Mouse (Mus musculus) forebrain, embryonic 14.5 days (tissue): ENCODE measurements at regions not wholly inside any gene's neighbourhood (a gene's known extent, or its start where the extent isn't known, plus 50 kb on each side); places are given as distances from the start of the nearest gene placed in this dataset.

ENCODE experiments used
- ATAC-seq: fragments of 200-750 bp; cut with Nextera tagmentation; 2 replicates; pipeline ENCODE4 v1.8.0; 2017; ENCODE audit warnings: mild to moderate bottlenecking, moderate library complexity
- DNase-seq: peaks from one replicate; pipeline ENCODE4 v3.0.0-alpha.2; 2015; ENCODE audit warnings: low spot score
- H3K27ac ChIP-seq: fragments of 300-500 bp; sonication (generic); 2 replicates; pipeline ENCODE4 v1.5.1; 2014; ENCODE audit warnings: low read depth, mild to moderate bottlenecking, control low read depth, low read length, moderate library complexity
- H3K27me3 ChIP-seq: fragments of 300-500 bp; sonication (generic); replicated peaks from 2 replicates; pipeline ENCODE4 v1.6.1; 2014; ENCODE audit warnings: low read length, control low read depth, mixed read lengths; ENCODE audit not compliant: control insufficient read depth, insufficient read depth
- H3K36me3 ChIP-seq: fragments of 300-500 bp; sonication (generic); 2 replicates; pipeline ENCODE4 v1.6.1; 2014; ENCODE audit warnings: low read length, control low read depth; ENCODE audit not compliant: control insufficient read depth, insufficient read depth
- H3K4me1 ChIP-seq: fragments of 300-500 bp; sonication (generic); 2 replicates; pipeline ENCODE4 v1.6.1; 2014; ENCODE audit warnings: antibody characterized with exemption, low read length, control low read depth; ENCODE audit not compliant: control insufficient read depth, insufficient read depth
- H3K4me2 ChIP-seq: fragments of 300-500 bp; sonication (generic); 2 replicates; pipeline ENCODE4 v1.6.1; 2014; ENCODE audit warnings: mild to moderate bottlenecking, control low read depth, low read length
- H3K4me3 ChIP-seq: fragments of 300-500 bp; sonication (generic); 2 replicates; pipeline ENCODE4 v1.5.1; 2014; ENCODE audit warnings: low read depth, low read length, control low read depth
- H3K9ac ChIP-seq: fragments of 300-500 bp; sonication (generic); 2 replicates; pipeline ENCODE4 v1.6.1; 2014; ENCODE audit warnings: mild to moderate bottlenecking, low read length, control low read depth, moderate library complexity
- H3K9me3 ChIP-seq: fragments of 300-500 bp; sonication (generic); replicated peaks from 2 replicates; pipeline ENCODE4 v1.6.1; 2016; ENCODE audit warnings: low read length, control low read depth, mixed read lengths; ENCODE audit not compliant: control insufficient read depth
- WGBS: fragments of 180-500 bp; shearing (Covaris S2); extraction: QIAGEN DNeasy Blood & Tissue Kit; methylation state at CpG from one replicate; pipeline ENCODE4 v1.1.7; 2014; 5-methylcytosine and 5-hydroxymethylcytosine counted together

DNA sequence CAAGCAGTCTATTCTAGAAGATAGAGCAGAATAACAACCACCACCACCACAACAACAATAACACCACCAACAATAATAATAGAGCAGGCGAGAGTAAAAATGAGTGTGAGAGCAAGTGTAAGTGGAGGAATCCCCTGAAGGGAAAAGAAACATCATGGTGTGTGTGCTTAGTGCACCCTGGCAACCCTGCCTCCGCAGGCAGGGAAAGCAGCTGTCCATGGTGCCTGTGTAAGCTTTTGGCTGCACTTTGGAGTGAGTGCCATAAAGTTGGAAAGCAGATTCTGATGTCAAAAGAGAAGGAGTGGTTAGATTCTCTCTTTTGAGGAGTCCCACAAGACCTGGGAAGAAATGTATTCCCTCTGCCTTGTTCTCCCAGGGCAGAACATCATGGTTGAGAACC is 200.8 kb downstream of the Gm21750 start:
- Histone ChIP-seq H3K27me3 (no peaks in the 10 kb centered on the region), H3K4me1 (no peaks in the 10 kb centered on the region), H3K9ac (no peak overlapping the region), H3K9me3 (no peaks in the 10 kb centered on the region), H3K36me3 (no peaks in the 10 kb centered on the region), H3K4me3 (no peak overlapping the region), H3K27ac (no peak overlapping the region), H3K4me2 (no peak overlapping the region)
- ATAC-seq (no peak), DNase-seq (no peak)
- 36% methylated on average over 2 of the region's 2 CpGs for WGBS

DNA sequence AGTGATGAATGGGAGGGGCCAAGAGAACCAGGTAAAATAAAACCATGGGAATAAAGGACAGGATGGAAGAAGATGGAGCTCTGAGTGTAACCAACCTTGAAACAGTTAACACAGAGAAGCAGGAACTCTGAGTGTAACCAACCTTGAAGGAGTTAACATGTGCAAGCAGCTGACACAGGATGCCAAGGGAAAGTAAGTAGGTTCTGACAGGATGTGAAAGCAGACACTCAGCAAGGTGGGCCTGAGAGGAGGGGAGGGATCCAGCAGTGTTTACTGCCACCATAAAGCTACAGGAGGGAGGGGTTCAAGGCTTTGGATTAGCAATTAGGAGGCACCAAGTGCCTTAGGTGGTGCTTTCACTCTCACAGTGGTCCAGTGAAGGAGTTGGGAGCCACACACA is 213.3 kb downstream of the Gm21750 start:
- ATAC-seq (no peak), DNase-seq (no peak)
- H3K27ac ChIP-seq: no peak overlapping the region
- H3K9me3 ChIP-seq: no peaks in the 10 kb centered on the region
- no peaks in the 10 kb centered on the region for H3K27me3 ChIP-seq
- no peaks in the 10 kb centered on the region for H3K4me1 ChIP-seq
- no peak overlapping the region for H3K9ac ChIP-seq
- H3K36me3 ChIP-seq: no peaks in the 10 kb centered on the region
- H3K4me2 ChIP-seq: no peak overlapping the region
- H3K4me3 ChIP-seq: no peak overlapping the region

DNA sequence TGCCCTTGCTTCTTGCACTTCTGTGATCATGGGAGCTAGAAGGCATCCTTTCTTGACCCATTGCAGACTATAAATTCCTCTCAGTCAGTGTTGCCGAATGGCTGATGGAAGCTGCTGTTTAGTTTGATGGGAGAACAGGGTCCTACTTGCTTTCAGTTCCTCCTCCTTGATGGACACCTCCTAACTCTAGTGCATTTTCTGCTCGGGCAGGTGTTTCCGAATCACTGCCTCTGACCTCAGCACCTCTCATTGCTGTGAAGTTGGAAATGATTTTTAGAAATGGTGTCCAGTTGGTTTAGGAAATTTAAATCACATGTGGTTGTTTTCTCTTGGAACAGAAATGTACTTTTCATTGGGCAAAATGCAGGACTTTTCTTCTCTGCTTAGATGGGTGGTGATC is 214.9 kb downstream of the Gm21750 start:
- DNase-seq (no peak), ATAC-seq (no peak)
- H3K27me3 ChIP-seq: no peaks in the 10 kb centered on the region
- H3K9ac ChIP-seq: no peak overlapping the region
- no peaks in the 10 kb centered on the region for H3K9me3 ChIP-seq
- no peak overlapping the region for H3K27ac ChIP-seq
- H3K4me2 ChIP-seq: no peak overlapping the region
- no peak overlapping the region for H3K4me3 ChIP-seq
- WGBS: 88% methylated on average over 3 of the region's 3 CpGs
- H3K4me1 ChIP-seq: no peaks in the 10 kb centered on the region
- no peaks in the 10 kb centered on the region for H3K36me3 ChIP-seq

DNA sequence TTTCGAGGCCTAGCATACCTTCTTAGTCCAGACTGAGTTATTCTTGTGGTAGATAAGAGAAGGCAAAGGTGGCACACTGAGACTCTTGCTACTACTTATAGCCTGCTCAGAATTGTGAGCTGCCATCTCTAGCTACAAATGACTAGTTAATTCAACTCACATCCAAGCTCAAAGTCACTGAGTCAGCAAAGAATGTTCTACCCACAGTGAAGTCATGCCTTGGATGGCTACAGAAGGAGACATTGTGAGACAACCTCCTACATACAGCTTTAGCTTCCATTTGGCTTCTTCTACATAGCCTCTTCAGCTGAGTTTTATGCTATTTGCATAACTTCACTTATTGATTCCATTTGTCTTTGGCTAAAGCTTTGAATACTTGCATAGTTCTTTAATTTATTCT is 217.2 kb downstream of the Gm21750 start:
- no peak for DNase-seq
- no peaks in the 10 kb centered on the region for H3K36me3 ChIP-seq
- H3K27ac ChIP-seq: no peak overlapping the region
- H3K27me3 ChIP-seq: no peaks in the 10 kb centered on the region
- H3K9ac ChIP-seq: no peak overlapping the region
- no peaks in the 10 kb centered on the region for H3K9me3 ChIP-seq
- H3K4me1 ChIP-seq: no peaks in the 10 kb centered on the region
- no peak overlapping the region for H3K4me3 ChIP-seq
- no peak overlapping the region for H3K4me2 ChIP-seq
- WGBS: 86% methylated on average over 1 of the region's 1 CpGs
- ATAC-seq: no peak

DNA sequence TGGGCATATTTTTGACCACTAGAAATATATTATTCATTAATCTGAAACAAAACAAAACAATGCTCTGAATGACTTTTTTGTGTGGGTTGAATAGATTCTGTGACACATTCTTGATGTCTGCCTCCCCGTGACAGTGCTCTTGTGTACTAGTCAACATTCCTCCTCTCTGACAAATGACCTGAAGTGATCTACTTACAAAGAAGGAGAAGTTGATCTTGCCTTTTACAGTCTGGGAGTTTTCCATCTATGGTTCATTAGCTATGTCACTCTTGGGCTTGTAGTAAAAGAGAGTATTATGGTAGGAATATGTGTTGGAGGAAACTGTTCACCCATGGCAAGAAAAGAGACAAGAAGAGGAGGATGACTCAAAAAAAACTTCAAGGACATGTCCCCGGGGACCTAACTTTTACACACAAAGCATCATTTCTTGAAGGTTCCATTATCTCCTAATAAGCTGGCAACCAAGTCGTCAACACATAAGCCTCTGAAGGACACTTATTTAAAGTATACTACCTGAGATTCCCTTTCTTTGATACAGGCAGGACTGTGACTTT is 217.9 kb downstream of the Gm21750 start:
- DNase-seq (no peak), ATAC-seq (no peak)
- Histone ChIP-seq H3K4me3 (no peak overlapping the region), H3K36me3 (no peaks in the 10 kb centered on the region), H3K27me3 (no peaks in the 10 kb centered on the region), H3K9me3 (no peaks in the 10 kb centered on the region), H3K27ac (no peak overlapping the region), H3K4me1 (no peaks in the 10 kb centered on the region), H3K4me2 (no peak overlapping the region), H3K9ac (no peak overlapping the region)
- WGBS: 74% methylated on average over 3 of the region's 3 CpGs

DNA sequence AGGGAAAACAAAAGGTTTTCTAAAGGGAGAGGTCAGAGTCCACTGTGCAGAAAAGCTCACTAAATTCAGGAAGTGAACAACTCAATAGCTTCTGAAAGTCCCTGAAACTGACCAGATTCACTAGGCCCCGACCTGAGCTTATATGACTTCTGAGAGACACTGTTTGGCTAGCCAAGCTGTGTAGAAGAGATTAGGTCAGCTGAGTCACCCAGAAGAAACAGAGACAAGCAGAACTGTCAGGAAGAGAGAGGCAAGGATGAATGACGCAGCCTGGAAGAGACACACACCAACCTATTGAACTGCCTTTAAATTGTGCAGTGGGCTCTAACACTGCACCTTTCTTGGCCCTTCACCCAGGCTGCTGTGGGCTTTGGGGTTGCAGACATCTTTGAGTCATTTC is 230.4 kb downstream of the Gm21750 start:
- ATAC-seq: no peak
- Histone ChIP-seq H3K4me2 (no peak overlapping the region), H3K27me3 (no peaks in the 10 kb centered on the region), H3K4me3 (no peak overlapping the region), H3K4me1 (no peaks in the 10 kb centered on the region), H3K36me3 (no peaks in the 10 kb centered on the region), H3K9me3 (no peaks in the 10 kb centered on the region), H3K27ac (no peak overlapping the region), H3K9ac (no peak overlapping the region)
- DNase-seq: no peak
- 73% methylated on average over 2 of the region's 2 CpGs for WGBS

DNA sequence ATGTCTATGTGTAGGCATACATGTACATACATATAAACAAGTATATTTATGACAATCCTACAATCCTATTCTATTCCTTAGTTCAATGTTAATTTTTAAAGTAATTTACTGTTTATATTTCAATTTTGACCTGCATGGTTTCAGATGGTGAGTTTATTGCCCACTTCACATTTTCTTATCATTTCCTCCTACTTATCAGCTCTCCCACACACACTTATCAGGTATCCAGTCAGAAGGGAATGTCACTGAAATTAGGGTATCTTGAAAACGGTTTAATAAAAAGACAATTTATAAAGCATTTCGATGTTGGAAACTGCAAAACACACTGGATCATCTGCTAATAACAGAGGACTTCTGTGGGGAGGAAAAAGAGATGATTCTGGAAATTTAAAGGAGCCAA is 233.8 kb downstream of the Gm21750 start:
- Histone ChIP-seq H3K9me3 (no peaks in the 10 kb centered on the region), H3K27me3 (no peaks in the 10 kb centered on the region), H3K36me3 (no peaks in the 10 kb centered on the region), H3K4me3 (no peak overlapping the region), H3K9ac (no peak overlapping the region), H3K4me1 (no peaks in the 10 kb centered on the region), H3K27ac (no peak overlapping the region), H3K4me2 (no peak overlapping the region)
- ATAC-seq: no peak
- no peak for DNase-seq
- WGBS: 84% methylated on average over 2 of the region's 2 CpGs

DNA sequence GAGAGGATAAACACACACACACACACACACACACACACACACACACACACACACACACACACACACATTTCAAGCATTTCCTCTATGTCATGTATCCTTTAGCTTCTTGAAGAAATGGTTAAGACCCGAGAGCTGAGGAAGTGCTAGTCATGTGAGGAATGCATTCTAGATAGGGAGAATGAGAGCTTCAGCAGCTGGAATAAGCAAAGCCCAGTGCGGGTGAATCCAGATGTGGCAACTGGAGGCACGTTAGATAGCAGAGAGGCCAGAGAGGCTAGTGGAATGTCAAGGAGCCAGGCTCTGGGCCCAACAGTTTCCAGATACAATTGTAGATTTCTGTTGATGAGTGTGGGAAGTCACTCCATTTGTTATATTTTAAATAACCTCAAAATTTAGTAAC is 234.2 kb downstream of the Gm21750 start:
- Histone ChIP-seq H3K9ac (no peak overlapping the region), H3K36me3 (no peaks in the 10 kb centered on the region), H3K9me3 (no peaks in the 10 kb centered on the region), H3K4me3 (no peak overlapping the region), H3K27me3 (no peaks in the 10 kb centered on the region), H3K4me2 (no peak overlapping the region), H3K27ac (no peak overlapping the region), H3K4me1 (no peaks in the 10 kb centered on the region)
- 88% methylated on average over 3 of the region's 3 CpGs for WGBS
- ATAC-seq: no peak
- DNase-seq: no peak

DNA sequence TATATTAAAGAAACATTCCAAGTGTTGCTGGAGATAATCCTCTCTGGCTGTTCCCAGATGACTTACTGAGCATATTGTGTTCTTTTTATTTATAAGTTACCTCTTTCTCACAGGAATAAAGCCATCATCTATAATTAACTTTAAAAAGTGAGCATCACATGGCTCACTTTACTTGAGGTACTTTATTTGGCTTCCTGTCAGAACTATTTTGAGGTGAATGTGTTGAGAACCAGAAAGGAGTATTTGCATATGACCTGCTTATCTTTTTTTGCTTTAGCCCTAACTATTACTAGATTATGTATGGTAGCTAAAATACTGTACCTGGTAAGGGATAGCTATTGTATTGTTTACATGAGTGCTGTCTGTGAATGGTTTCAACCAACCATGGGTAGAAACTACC is 238.1 kb downstream of the Gm21750 start:
- no peaks in the 10 kb centered on the region for H3K27me3 ChIP-seq
- no peaks in the 10 kb centered on the region for H3K4me1 ChIP-seq
- H3K9ac ChIP-seq: no peak overlapping the region
- H3K4me3 ChIP-seq: no peak overlapping the region
- H3K36me3 ChIP-seq: no peaks in the 10 kb centered on the region
- DNase-seq (no peak), ATAC-seq (no peak)
- no peak overlapping the region for H3K4me2 ChIP-seq
- H3K27ac ChIP-seq: no peak overlapping the region
- H3K9me3 ChIP-seq: no peaks in the 10 kb centered on the region
